Mouse (Mus musculus) C2C12 (cell line): Measurements from ENCODE around the gene Arhgef3.

Experiments
- CTCF ChIP-seq: IDR thresholded peaks from one replicate; pipeline ENCODE4 v1.5.1; 2011; ENCODE audit not compliant: control insufficient read depth, insufficient read depth, insufficient read length
- MAX ChIP-seq: IDR thresholded peaks from one replicate; pipeline ENCODE4 v1.6.1; 2011; ENCODE audit warnings: mild to moderate bottlenecking, control low read depth

DNA sequence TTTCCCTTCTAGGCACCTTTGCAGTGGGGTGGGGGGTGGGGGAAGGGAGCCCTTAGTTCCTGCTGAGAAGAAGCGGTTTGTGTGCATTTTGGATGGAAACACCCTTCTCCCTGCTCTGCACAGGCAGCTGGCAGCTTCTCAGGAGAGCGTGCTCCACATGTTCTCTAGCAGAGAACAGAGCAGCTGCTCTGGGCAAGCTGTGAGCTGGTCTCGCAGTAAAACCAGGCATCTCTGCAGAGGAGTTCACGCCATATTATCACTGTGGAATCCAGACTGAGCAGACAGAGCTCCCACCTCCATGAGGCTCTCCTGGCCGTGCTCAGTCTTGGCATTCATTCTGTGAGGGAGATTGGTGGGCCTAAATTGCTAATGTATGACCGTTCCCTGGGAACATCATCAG, 12.0 kb upstream of the Arhgef3 start:
- TF ChIP-seq CTCF, result no peak
- TF ChIP-seq MAX, result no peak
